Mouse (Mus musculus) lung, adult 2 months (tissue): ENCODE results near the gene Ntm. TPM values are rescaled to one million over a fixed set of nuclear protein-coding genes. Genes with fewer than 3 reads are reported as not detected.

ENCODE experiments used
- DNase-seq: peaks from one replicate; pipeline ENCODE4 v3.0.0; 2022
- H3K4me1 ChIP-seq: fragments of 200-500 bp; 2 replicates; pipeline ENCODE4 v1.6.1; 2011; ENCODE audit warnings: low read length; ENCODE audit not compliant: control insufficient read depth, insufficient read depth
- H3K4me3 ChIP-seq: fragments of 200-500 bp; replicated peaks from 2 replicates; pipeline ENCODE3; 2011; ENCODE audit warnings: low read depth, mild to moderate bottlenecking, control low read depth, low read length; ENCODE audit errors: extremely low read depth
- CTCF ChIP-seq: fragments of 200-500 bp; IDR thresholded peaks from 2 replicates; pipeline ENCODE4 v1.5.1; 2011; ENCODE audit warnings: mild to moderate bottlenecking, low read length, control low read depth; ENCODE audit not compliant: insufficient read depth
- POLR2A ChIP-seq: fragments of 200-500 bp; IDR thresholded peaks from 2 replicates; pipeline ENCODE4 v1.6.1; 2011; ENCODE audit warnings: low read depth, mild to moderate bottlenecking, control low read depth, low read length, borderline replicate concordance; ENCODE audit errors: extremely low read depth
- WGBS: fragments of 180-500 bp; shearing (Covaris S2); methylation state at CpG from one replicate; pipeline ENCODE4 v1.1.7; 2018; 5-methylcytosine and 5-hydroxymethylcytosine counted together
- polyA plus RNA-seq: library from polyadenylated mRNA; depleted of rRNA; stranded (reverse); fragments of >200 nt; gene quantifications from 2 replicates; pipeline ENCODE4 v1.2.3, GENCODE M21; 2012

The Ntm gene
- polyA plus RNA-seq, 1 experiment = 1.1 TPM

- DNase-seq = no peak
- TF ChIP-seq POLR2A (no peak), CTCF (no peak)
- no peaks in the 10 kb centered on the region for H3K4me1 ChIP-seq
- WGBS = 17% methylated on average over 4 of the region's 4 CpGs
- no peak overlapping the region for H3K4me3 ChIP-seq
These were observed 817.0 kb downstream of the Ntm start for GRCm38 (mm10) chr9:29145901-29146300.

GRCm38 (mm10) chr9:29136039-29136438 lies 826.9 kb downstream of the Ntm start:
- 76% methylated on average over 4 of the region's 4 CpGs for WGBS
- no peak for DNase-seq
- TF ChIP-seq POLR2A (no peak), CTCF (no peak)

GRCm38 (mm10) chr9:29130717-29131292 lies 832.1 kb downstream of the Ntm start:
- 79% methylated on average over 5 of the region's 5 CpGs for WGBS
- Histone ChIP-seq H3K4me3 (no peak overlapping the region), H3K4me1 (no peaks in the 10 kb centered on the region)
- DNase-seq = no peak
- no peak for TF ChIP-seq POLR2A
- no peak for TF ChIP-seq CTCF

More at GRCm38 (mm10) chr9:29136039-29136438, 826.9 kb downstream of the Ntm start:
- H3K4me3 ChIP-seq = no peak overlapping the region
- H3K4me1 ChIP-seq = no peaks in the 10 kb centered on the region

GRCm38 (mm10) chr9:29130316-29130715 lies 832.6 kb downstream of the Ntm start:
- DNase-seq = no peak
- TF ChIP-seq POLR2A (no peak), CTCF (no peak)
- WGBS = 59% methylated on average over 4 of the region's 4 CpGs
- H3K4me1 ChIP-seq = no peaks in the 10 kb centered on the region
- H3K4me3 ChIP-seq = no peak overlapping the region

- no peak for DNase-seq
- Histone ChIP-seq H3K4me3 (no peak overlapping the region), H3K4me1 (no peaks in the 10 kb centered on the region)
- TF ChIP-seq POLR2A = no peak
- TF ChIP-seq CTCF = no peak
- 88% methylated on average over 2 of the region's 2 CpGs for WGBS
These were observed 834.5 kb downstream of the Ntm start for GRCm38 (mm10) chr9:29128416-29128815.

GRCm38 (mm10) chr9:29124455-29124854 lies 838.5 kb downstream of the Ntm start:
- Histone ChIP-seq H3K4me3 (no peak overlapping the region), H3K4me1 (no peaks in the 10 kb centered on the region)
- WGBS = 70% methylated on average over 3 of the region's 3 CpGs
- DNase-seq = no peak
- TF ChIP-seq CTCF (no peak), POLR2A (no peak)

GRCm38 (mm10) chr9:29123828-29124227 lies 839.1 kb downstream of the Ntm start:
- TF ChIP-seq POLR2A = no peak
- TF ChIP-seq CTCF = no peak
- no peaks in the 10 kb centered on the region for H3K4me1 ChIP-seq
- H3K4me3 ChIP-seq = no peak overlapping the region
- no peak for DNase-seq
- 81% methylated on average over 2 of the region's 2 CpGs for WGBS

- 45% methylated on average over 2 of the region's 2 CpGs for WGBS
- no peak for DNase-seq
These were observed 845.3 kb downstream of the Ntm start for GRCm38 (mm10) chr9:29117561-29118112.

GRCm38 (mm10) chr9:29115337-29115736 lies 847.6 kb downstream of the Ntm start:
- Histone ChIP-seq H3K4me1 (no peaks in the 10 kb centered on the region), H3K4me3 (no peak overlapping the region)
- 43% methylated on average over 2 of the region's 2 CpGs for WGBS
- TF ChIP-seq CTCF (no peak), POLR2A (no peak)
- no peak for DNase-seq

More at GRCm38 (mm10) chr9:29117561-29118112, 845.3 kb downstream of the Ntm start:
- TF ChIP-seq CTCF (no peak), POLR2A (no peak)
- Histone ChIP-seq H3K4me1 (no peaks in the 10 kb centered on the region), H3K4me3 (no peak overlapping the region)

GRCm38 (mm10) chr9:29106771-29107170 lies 856.2 kb downstream of the Ntm start:
- no peak for TF ChIP-seq POLR2A
- TF ChIP-seq CTCF = no peak
- DNase-seq = no peak
- no peak overlapping the region for H3K4me3 ChIP-seq
- no peaks in the 10 kb centered on the region for H3K4me1 ChIP-seq
- 56% methylated on average over 3 of the region's 3 CpGs for WGBS
